8 mouse cellular contexts compared by ENCODE assay signal in the genomic region with DNA sequence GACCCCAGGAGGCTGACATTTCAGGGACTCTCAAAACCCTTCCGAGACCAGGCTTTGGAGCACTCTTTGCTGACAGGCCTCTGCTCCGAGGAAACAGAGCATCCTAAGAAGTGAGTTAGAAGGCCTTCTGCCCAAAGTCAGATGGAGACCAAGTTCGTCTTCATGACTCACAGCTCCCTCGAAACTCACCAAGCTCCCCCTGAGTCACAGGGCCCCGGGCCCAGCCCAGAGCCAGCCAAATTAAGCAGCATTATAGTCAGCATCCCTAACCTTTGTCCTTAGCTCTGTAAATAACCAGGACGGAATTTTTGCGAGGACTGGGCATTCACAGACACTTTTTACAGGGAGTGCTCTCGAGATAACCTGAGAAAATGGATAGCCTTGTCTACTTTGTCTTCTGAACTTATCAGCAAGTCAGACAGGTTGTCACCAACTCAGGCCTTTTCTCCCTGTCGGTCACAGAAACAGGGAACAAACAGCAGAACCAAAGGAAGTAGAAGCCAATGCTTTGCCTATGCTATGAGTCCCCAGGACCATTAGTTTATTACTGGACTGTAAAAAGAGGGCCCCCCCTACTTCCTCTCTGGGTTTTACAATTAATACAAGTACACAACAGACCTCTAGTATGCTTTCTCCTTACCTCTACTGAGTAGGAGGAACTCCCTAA. TPM values are rescaled to one million over a fixed set of nuclear protein-coding genes. Genes with fewer than 3 reads are reported as not detected.
DNase-seq lines count a peak whose midpoint lies in the region; ATAC-seq lines count a peak whose summit lies in the region.

No protein-coding gene starts in this region.

- H3K36me3 ChIP-seq in megakaryocyte, embryonic 14.5 days (replicated peaks; ENCODE audit: low read length): peaks cover 15% of the 10 kb centered on the region
- peaks cover 9% of the 10 kb centered on the region for H3K36me3 ChIP-seq in limb, embryonic 12.5 days
- H3K36me3 ChIP-seq in stomach, embryonic 14.5 days (ENCODE audit: control insufficient read depth, insufficient read depth, low read length): peaks cover 6% of the 10 kb centered on the region; the same call in 1 of the 2 replicates
- 0 out of 2 replicates have a peak, but pooled peaks cover 3% of the 10 kb centered on the region for H3K36me3 ChIP-seq in intestine, embryonic 16.5 days (ENCODE audit: control insufficient read depth, insufficient read depth, low read length)

- peak overlapping the region; percentile 42; the same call in 1 of the 2 replicates for H3K27ac ChIP-seq in limb, embryonic 12.5 days
- H3K27ac ChIP-seq in stomach, embryonic 14.5 days (ENCODE audit: low read length): 0 out of 2 replicates have a peak overlapping the region, but pooled peaks have one; percentile 33
- H3K27ac ChIP-seq in intestine, embryonic 16.5 days (ENCODE audit: low read length): no peak overlapping the region

- H3K4me1 ChIP-seq in megakaryocyte, embryonic 14.5 days: peaks cover 79% of the 10 kb centered on the region
- peaks cover 41% of the 10 kb centered on the region for H3K4me1 ChIP-seq in limb, embryonic 12.5 days (replicated peaks)
- H3K4me1 ChIP-seq in stomach, embryonic 14.5 days (ENCODE audit: control insufficient read depth, insufficient read depth, low read length): peaks cover 24% of the 10 kb centered on the region
- peaks cover 37% of the 10 kb centered on the region for H3K4me1 ChIP-seq in intestine, embryonic 16.5 days (ENCODE audit: control insufficient read depth, insufficient read depth, low read length)

- peak; percentile 75 to 81 for DNase-seq in adrenal gland, adult (ENCODE audit: inconsistent age in 2 of 2, low spot score in 1 of 2)
- DNase-seq in adrenal gland, adult 8-10 months: no peak
- no peak for DNase-seq in left cerebral cortex, adult 11 months (ENCODE audit: low spot score)

- H3K4me3 ChIP-seq in megakaryocyte, embryonic 14.5 days (replicated peaks): peak overlapping the region; percentile 98
- no peak overlapping the region for H3K4me3 ChIP-seq in limb, embryonic 12.5 days (replicated peaks)
- no peak overlapping the region for H3K4me3 ChIP-seq in stomach, embryonic 14.5 days (ENCODE audit: low read depth, low read length)
- no peak overlapping the region for H3K4me3 ChIP-seq in intestine, embryonic 16.5 days (ENCODE audit: low read length)

- no peaks in the 10 kb centered on the region for H3K27me3 ChIP-seq in megakaryocyte, embryonic 14.5 days (replicated peaks)
- H3K27me3 ChIP-seq in limb, embryonic 12.5 days: no peaks in the 10 kb centered on the region
- no peaks in the 10 kb centered on the region for H3K27me3 ChIP-seq in stomach, embryonic 14.5 days (ENCODE audit: control insufficient read depth, insufficient read depth, low read length)
- H3K27me3 ChIP-seq in intestine, embryonic 16.5 days (replicated peaks; ENCODE audit: control insufficient read depth, insufficient read depth, low read length): no peaks in the 10 kb centered on the region

- no peak overlapping the region for H3K9ac ChIP-seq in limb, embryonic 12.5 days (replicated peaks)
- H3K9ac ChIP-seq in stomach, embryonic 14.5 days (replicated peaks; ENCODE audit: low read depth, low read length): no peak overlapping the region
- H3K9ac ChIP-seq in intestine, embryonic 16.5 days (ENCODE audit: low read depth, low read length): no peak overlapping the region

- H3K9me3 ChIP-seq in megakaryocyte, embryonic 14.5 days: no peaks in the 10 kb centered on the region
- H3K9me3 ChIP-seq in limb, embryonic 12.5 days: no peaks in the 10 kb centered on the region
- no peaks in the 10 kb centered on the region for H3K9me3 ChIP-seq in stomach, embryonic 14.5 days (ENCODE audit: control insufficient read depth, low read depth, low read length)
- H3K9me3 ChIP-seq in intestine, embryonic 16.5 days (ENCODE audit: control insufficient read depth, low read length): no peaks in the 10 kb centered on the region

- ATAC-seq in megakaryocyte, adult 5-6 weeks (ENCODE audit: poor library complexity, severe bottlenecking): no peak
- ATAC-seq in limb, embryonic 12.5 days (ENCODE audit: insufficient number of reproducible peaks, insufficient read depth, low FRiP score, low TSS enrichment, low read depth): no peak
- ATAC-seq in stomach, embryonic 14.5 days (ENCODE audit: insufficient number of reproducible peaks, insufficient read depth, low FRiP score, low read depth): no peak
- no peak for ATAC-seq in intestine, embryonic 16.5 days

- 68% methylated on average over 9 of the region's 9 CpGs for WGBS in limb, embryonic 12.5 days
- 59% methylated on average over 9 of the region's 9 CpGs for WGBS in stomach, embryonic 14.5 days
- WGBS in intestine, embryonic 16.5 days: 67% methylated on average over 9 of the region's 9 CpGs

- peak overlapping the region; percentile 77; the same call in 1 of the 2 replicates for H3K4me2 ChIP-seq in limb, embryonic 12.5 days
- no peak overlapping the region for H3K4me2 ChIP-seq in stomach, embryonic 14.5 days (replicated peaks; ENCODE audit: low read depth, low read length)
- H3K4me2 ChIP-seq in intestine, embryonic 16.5 days (ENCODE audit: low read depth, low read length): no peak overlapping the region

RNA-seq across cellular contexts. Expression of gene Fam214b, which starts 5.0 kb away (rescaled TPM):
- 10 to 100 TPM; 49.5 to 64.9 (median 61.1) TPM for total RNA-seq in adrenal gland, adult 8-10 months (2022)
- 79.7 and 92.7 TPM in 2 replicates for polyA plus RNA-seq in megakaryocyte, embryonic 14.5 days (2012; ENCODE audit: insufficient read depth, low replicate concordance)
- total RNA-seq in megakaryocyte, adult 5-6 weeks (2015): 14.2 and 15.4 TPM in 2 replicates
- 31.7 and 33.6 TPM in 2 replicates for total RNA-seq in megakaryocyte, adult 5-6 weeks (2017)
- polyA plus RNA-seq in limb, embryonic 12.5 days (2016; fragmentation: Nextera tagmentation; extraction: Ambion mirVana): 12.1 and 13.4 TPM in 2 replicates
- 10.0 and 10.6 TPM in 2 replicates for polyA plus RNA-seq in stomach, embryonic 14.5 days (2014; fragmentation: Nextera tagmentation; extraction: Ambion mirVana)
- polyA plus RNA-seq in intestine, embryonic 16.5 days (2015; fragmentation: Nextera tagmentation; extraction: Ambion mirVana): 6.7 and 8.6 TPM in 2 replicates

RNA-seq across cellular contexts. Expression of gene Stoml2, which starts 9.5 kb away (rescaled TPM):
- 100 to 1,000 TPM; 204 to 262 (median 242) TPM for total RNA-seq in adrenal gland, adult 8-10 months (2022)
- 76.4 and 102 TPM in 2 replicates for polyA plus RNA-seq in megakaryocyte, embryonic 14.5 days (2012; ENCODE audit: insufficient read depth, low replicate concordance)
- 70.8 and 77.7 TPM in 2 replicates for total RNA-seq in megakaryocyte, adult 5-6 weeks (2015)
- total RNA-seq in megakaryocyte, adult 5-6 weeks (2017): 62.3 and 79.3 TPM in 2 replicates
- polyA plus RNA-seq in limb, embryonic 12.5 days (2016; fragmentation: Nextera tagmentation; extraction: Ambion mirVana): 344 and 353 TPM in 2 replicates
- 300 and 302 TPM in 2 replicates for polyA plus RNA-seq in stomach, embryonic 14.5 days (2014; fragmentation: Nextera tagmentation; extraction: Ambion mirVana)
- polyA plus RNA-seq in intestine, embryonic 16.5 days (2015; fragmentation: Nextera tagmentation; extraction: Ambion mirVana): 306 and 324 TPM in 2 replicates

RNA-seq across cellular contexts. Expression of gene Pigo, which starts 15.4 kb away (rescaled TPM):
- total RNA-seq in adrenal gland, adult 8-10 months (2022): 10 to 100 TPM; 14.8 to 30.8 (median 22.5) TPM
- 2.7 and 7.6 TPM in 2 replicates for polyA plus RNA-seq in megakaryocyte, embryonic 14.5 days (2012; ENCODE audit: insufficient read depth, low replicate concordance)
- 7.9 and 9.7 TPM in 2 replicates for total RNA-seq in megakaryocyte, adult 5-6 weeks (2015)
- total RNA-seq in megakaryocyte, adult 5-6 weeks (2017): 5.6 and 11.1 TPM in 2 replicates
- 27.0 and 30.3 TPM in 2 replicates for polyA plus RNA-seq in limb, embryonic 12.5 days (2016; fragmentation: Nextera tagmentation; extraction: Ambion mirVana)
- 21.3 and 23.3 TPM in 2 replicates for polyA plus RNA-seq in stomach, embryonic 14.5 days (2014; fragmentation: Nextera tagmentation; extraction: Ambion mirVana)
- polyA plus RNA-seq in intestine, embryonic 16.5 days (2015; fragmentation: Nextera tagmentation; extraction: Ambion mirVana): 29.6 and 30.3 TPM in 2 replicates

RNA-seq across cellular contexts. Expression of gene Unc13b, which starts 17.7 kb away (rescaled TPM):
- total RNA-seq in adrenal gland, adult 8-10 months (2022): 10 to 100 TPM; 17.2 to 33.9 (median 22.9) TPM
- polyA plus RNA-seq in megakaryocyte, embryonic 14.5 days (2012; ENCODE audit: insufficient read depth, low replicate concordance): 0.14 and 0.54 TPM in 2 replicates
- total RNA-seq in megakaryocyte, adult 5-6 weeks (2015): 0.16 TPM in 2 replicates
- 0.24 and 0.48 TPM in 2 replicates for total RNA-seq in megakaryocyte, adult 5-6 weeks (2017)
- polyA plus RNA-seq in limb, embryonic 12.5 days (2016; fragmentation: Nextera tagmentation; extraction: Ambion mirVana): 3.5 and 4.0 TPM in 2 replicates
- 14.7 and 16.0 TPM in 2 replicates for polyA plus RNA-seq in stomach, embryonic 14.5 days (2014; fragmentation: Nextera tagmentation; extraction: Ambion mirVana)
- 3.9 TPM in 2 replicates for polyA plus RNA-seq in intestine, embryonic 16.5 days (2015; fragmentation: Nextera tagmentation; extraction: Ambion mirVana)

RNA-seq across cellular contexts. Expression of gene Fancg, which starts 30.7 kb away (rescaled TPM):
- 10 to 100 TPM in 2 of 4 experiments, 1 to 10 TPM in 2; 8.0 to 17.8 (median 12.5) TPM for total RNA-seq in adrenal gland, adult 8-10 months (2022)
- polyA plus RNA-seq in megakaryocyte, embryonic 14.5 days (2012; ENCODE audit: insufficient read depth, low replicate concordance): 4.9 and 7.4 TPM in 2 replicates
- total RNA-seq in megakaryocyte, adult 5-6 weeks (2015): 11.3 and 12.5 TPM in 2 replicates
- 13.0 and 14.3 TPM in 2 replicates for total RNA-seq in megakaryocyte, adult 5-6 weeks (2017)
- polyA plus RNA-seq in limb, embryonic 12.5 days (2016; fragmentation: Nextera tagmentation; extraction: Ambion mirVana): 18.4 and 20.6 TPM in 2 replicates
- 15.6 and 16.6 TPM in 2 replicates for polyA plus RNA-seq in stomach, embryonic 14.5 days (2014; fragmentation: Nextera tagmentation; extraction: Ambion mirVana)
- polyA plus RNA-seq in intestine, embryonic 16.5 days (2015; fragmentation: Nextera tagmentation; extraction: Ambion mirVana): 16.1 and 16.2 TPM in 2 replicates

Comparison
In these comparisons a context has a peak if more than half of its experiments do, and no peak if none do; other contexts are left out.
1. DNase-seq: peak in adrenal gland, adult (2 of 2); none in adrenal gland, adult 8-10 months (single experiment) and left cerebral cortex, adult 11 months (single experiment).